Mouse (Mus musculus): Measurements from ENCODE around the gene Prkar2b.

DNA sequence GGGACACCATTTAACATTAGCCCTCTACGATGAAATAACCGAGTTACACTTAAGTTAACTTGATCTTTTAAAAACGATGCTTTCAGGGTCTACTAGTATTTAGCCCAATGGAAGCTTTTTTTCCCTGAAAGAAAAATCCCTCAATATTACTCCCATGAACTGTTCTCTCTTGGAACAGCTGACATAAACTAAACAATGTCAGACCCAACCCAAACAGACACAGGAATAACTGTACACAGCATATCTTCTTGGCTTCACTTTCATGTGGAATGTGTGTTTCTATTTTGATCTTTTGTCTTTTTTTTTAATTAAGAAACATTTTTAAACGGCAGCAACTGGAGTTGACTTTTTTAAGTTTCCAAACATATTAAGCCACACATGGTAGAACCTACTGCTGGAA is 8.2 kb downstream of the Prkar2b start:
- no peak for TF ChIP-seq CTCF (IDR thresholded peaks at IDR 0.05; ENCODE audit: low read depth, low read length)
- no peak for TF ChIP-seq POLR2A (IDR thresholded peaks at IDR 0.05; ENCODE audit: insufficient read depth, low read length)
- no peak for TF ChIP-seq EP300 (IDR thresholded peaks at IDR 0.05; ENCODE audit: insufficient read depth, low read depth, low read length)

All from ES-Bruce4 (cell line).